Mouse (Mus musculus): ENCODE results near the gene Afap1l2. TPM values are rescaled to one million over a fixed set of nuclear protein-coding genes. Genes with fewer than 3 reads are reported as not detected.
A peak's percentile ranks its signal among the peaks of the same experiment; 100 is the strongest.

Gene Afap1l2
- polyA plus RNA-seq, 1 experiment from 2014 or later = 1.1 TPM

DNA sequence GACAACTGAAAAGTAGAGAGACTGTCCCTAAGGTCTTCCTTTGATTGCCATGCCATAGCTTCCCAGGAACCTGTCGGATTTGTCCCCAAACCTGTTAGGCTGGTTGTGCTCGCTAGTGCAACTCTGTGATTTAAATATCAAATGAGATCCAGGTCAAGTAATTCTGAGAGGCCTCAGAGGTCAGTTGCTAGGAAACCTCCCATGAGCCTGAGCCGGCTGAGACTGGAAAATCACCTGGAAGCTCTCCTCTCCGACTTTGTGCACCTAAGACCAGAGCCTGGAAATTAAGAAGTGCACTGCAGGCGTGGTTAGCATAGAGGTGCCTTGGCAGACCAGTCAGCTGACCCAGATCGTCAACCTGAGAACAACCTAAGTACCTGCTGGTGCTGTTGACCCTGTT lies 92.9 kb downstream of the Afap1l2 start:
- H3K4me3 ChIP-seq = no peak overlapping the region
- H3K9me3 ChIP-seq (replicated peaks) = no peaks in the 10 kb centered on the region
- H3K36me3 ChIP-seq = no peaks in the 10 kb centered on the region
- no peak for DNase-seq (ENCODE audit: low spot score)
- peaks cover 24% of the 10 kb centered on the region for H3K27me3 ChIP-seq (ENCODE audit: low read depth, poor library complexity, severe bottlenecking)
- H3K27ac ChIP-seq = no peak overlapping the region
- 62% methylated on average over 6 of the region's 6 CpGs for WGBS
- H3K4me1 ChIP-seq = peaks cover 40% of the 10 kb centered on the region

DNA sequence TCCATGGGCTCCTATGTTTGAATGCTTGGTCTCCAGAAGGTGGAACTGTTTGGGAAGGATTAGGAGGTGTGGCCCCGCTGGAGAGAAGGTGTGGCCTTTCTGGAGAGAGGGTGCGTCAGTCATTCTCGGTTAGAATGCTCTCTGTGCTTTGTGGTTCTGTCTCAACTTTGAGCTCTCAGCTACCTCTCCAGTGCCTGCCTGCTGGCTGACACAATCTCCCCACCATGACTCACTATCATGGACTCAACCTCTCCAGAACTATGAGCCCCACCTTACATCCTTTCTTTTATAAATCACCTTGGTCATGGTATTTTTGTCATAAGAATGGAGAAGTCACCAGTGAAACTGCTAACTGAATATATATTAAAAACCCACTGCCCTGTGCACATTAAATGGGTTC lies 93.4 kb downstream of the Afap1l2 start:
- Histone ChIP-seq H3K36me3 (no peaks in the 10 kb centered on the region), H3K9me3 (replicated peaks) (no peaks in the 10 kb centered on the region), H3K4me1 (peaks cover 40% of the 10 kb centered on the region), H3K27me3 (ENCODE audit: low read depth, poor library complexity, severe bottlenecking) (peaks cover 26% of the 10 kb centered on the region), H3K27ac (no peak overlapping the region), H3K4me3 (no peak overlapping the region)
- WGBS = 91% methylated on average over 3 of the region's 3 CpGs
- DNase-seq (ENCODE audit: low spot score) = no peak

DNA sequence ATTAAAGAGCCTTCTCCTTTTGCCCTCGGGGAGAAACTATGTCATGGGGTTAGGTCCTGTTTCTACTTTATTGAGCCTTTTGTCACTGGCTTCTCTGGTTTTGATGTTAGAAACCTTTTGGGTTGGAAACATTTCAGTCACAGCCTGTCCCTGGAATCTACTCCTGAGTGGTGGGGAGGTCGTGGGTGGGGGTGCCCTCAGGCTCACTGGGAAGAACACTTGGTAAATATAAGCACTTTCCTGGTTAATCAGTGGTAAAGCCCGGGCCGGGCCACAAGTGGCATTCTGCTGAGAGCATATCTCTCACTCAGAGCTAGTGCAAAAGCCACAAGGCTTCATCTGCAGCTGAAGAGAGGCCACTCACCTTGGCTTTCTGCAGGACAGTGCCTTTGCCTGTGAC lies 94.3 kb downstream of the Afap1l2 start:
- no peaks in the 10 kb centered on the region for H3K9me3 ChIP-seq (replicated peaks)
- no peaks in the 10 kb centered on the region for H3K36me3 ChIP-seq
- H3K27ac ChIP-seq = peak overlapping the region; percentile 12; the same call in 1 of the 2 replicates
- H3K27me3 ChIP-seq (ENCODE audit: low read depth, poor library complexity, severe bottlenecking) = peaks cover 29% of the 10 kb centered on the region
- DNase-seq (ENCODE audit: low spot score) = no peak
- 85% methylated on average over 4 of the region's 4 CpGs for WGBS
- H3K4me3 ChIP-seq = no peak overlapping the region
- peaks cover 40% of the 10 kb centered on the region for H3K4me1 ChIP-seq

DNA sequence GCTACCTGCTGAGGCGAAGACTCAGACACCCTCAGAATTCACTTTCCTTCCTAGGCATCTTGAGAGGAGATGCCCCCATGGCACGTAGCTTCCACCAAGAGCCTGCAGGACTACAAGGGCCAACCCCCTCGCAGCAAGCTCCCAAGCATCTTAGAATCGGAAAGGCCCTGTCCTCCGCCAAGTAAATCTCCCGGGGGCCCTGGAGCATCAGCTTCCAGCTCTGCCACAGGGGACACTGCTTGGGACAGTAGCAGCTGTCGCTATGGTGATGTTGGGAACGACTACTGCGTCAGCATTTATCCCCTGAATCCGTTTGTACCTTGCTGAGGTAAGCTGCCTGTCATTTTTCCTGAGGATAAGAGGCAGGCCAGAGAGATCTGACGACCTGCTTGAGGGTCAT lies 97.5 kb downstream of the Afap1l2 start:
- 65% methylated on average over 11 of the region's 11 CpGs for WGBS
- Histone ChIP-seq H3K36me3 (no peaks in the 10 kb centered on the region), H3K27me3 (ENCODE audit: low read depth, poor library complexity, severe bottlenecking) (peaks cover 41% of the 10 kb centered on the region; the same call in 1 of the 2 replicates), H3K27ac (no peak overlapping the region), H3K4me1 (peaks cover 46% of the 10 kb centered on the region), H3K9me3 (replicated peaks) (no peaks in the 10 kb centered on the region), H3K4me3 (no peak overlapping the region)
- DNase-seq (ENCODE audit: low spot score) = no peak

DNA sequence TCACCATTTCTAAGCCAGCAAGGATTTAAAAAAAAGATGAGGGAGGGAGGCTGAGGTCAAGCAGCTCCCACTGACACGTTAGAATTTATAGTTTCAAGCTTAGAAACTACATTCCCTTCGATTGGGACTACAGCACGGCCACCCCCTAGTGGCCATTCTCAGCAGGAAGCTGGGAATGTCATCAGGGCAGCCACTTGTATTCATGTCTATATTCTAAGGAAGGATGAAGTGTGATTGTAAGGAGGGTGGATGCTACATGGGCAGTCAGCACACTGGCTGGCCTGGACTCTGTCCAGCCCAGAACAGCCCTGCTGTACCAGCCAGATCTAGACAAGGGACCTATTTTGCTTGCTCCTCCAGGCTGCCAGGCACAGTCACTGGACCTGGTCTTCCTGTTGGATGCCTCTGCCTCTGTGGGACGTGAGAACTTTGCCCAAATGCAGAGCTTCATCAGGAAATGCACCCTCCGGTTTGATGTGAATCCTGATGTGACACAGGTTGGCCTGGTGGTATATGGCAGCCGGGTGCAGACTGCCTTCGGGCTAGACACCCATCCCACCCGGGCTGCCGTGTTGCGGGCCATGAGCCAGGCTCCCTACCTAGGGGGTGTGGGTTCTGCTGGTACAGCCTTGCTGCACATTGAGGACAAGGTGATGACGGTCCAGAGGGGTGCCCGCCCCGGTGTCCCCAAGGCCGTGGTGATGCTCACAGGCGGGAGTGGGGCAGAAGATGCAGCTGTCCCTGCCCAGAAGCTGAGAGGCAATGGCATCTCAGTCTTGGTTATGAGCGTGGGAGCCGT lies 99.4 kb downstream of the Afap1l2 start:
- DNase-seq (ENCODE audit: low spot score) = peak; percentile 70
- Histone ChIP-seq H3K36me3 (no peaks in the 10 kb centered on the region), H3K4me3 (no peak overlapping the region), H3K9me3 (replicated peaks) (no peaks in the 10 kb centered on the region), H3K27ac (no peak overlapping the region), H3K4me1 (peaks cover 43% of the 10 kb centered on the region), H3K27me3 (ENCODE audit: low read depth, poor library complexity, severe bottlenecking) (peaks cover 44% of the 10 kb centered on the region; the same call in 1 of the 2 replicates)
- WGBS = 77% methylated on average over 17 of the region's 17 CpGs

DNA sequence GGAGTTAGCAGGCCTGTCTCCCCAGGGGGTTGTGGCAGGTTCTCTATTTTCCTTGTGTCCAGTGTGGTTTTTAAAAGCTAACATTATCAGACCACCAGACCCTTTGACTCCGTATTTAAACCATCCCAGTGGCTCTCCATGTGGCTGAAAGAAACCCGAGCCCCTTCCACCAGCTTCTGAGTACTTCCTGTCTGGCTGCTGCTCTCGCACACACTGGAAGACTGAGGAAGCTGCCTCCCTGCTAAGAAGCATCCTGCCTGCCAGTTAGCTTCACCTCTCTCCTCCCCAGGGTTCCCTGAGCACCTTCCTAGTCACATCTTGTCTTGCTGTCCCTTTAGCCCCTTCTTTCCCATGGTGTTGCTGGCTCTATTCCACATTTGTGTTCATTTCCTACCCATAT lies 100.2 kb downstream of the Afap1l2 start:
- 24% methylated on average over 3 of the region's 3 CpGs for WGBS
- Histone ChIP-seq H3K36me3 (no peaks in the 10 kb centered on the region), H3K27ac (peak overlapping the region; percentile 4; the same call in 1 of the 2 replicates), H3K9me3 (replicated peaks) (no peaks in the 10 kb centered on the region), H3K4me1 (peaks cover 37% of the 10 kb centered on the region), H3K4me3 (no peak overlapping the region), H3K27me3 (ENCODE audit: low read depth, poor library complexity, severe bottlenecking) (peaks cover 44% of the 10 kb centered on the region; the same call in 1 of the 2 replicates)
- no peak for DNase-seq (ENCODE audit: low spot score)

DNA sequence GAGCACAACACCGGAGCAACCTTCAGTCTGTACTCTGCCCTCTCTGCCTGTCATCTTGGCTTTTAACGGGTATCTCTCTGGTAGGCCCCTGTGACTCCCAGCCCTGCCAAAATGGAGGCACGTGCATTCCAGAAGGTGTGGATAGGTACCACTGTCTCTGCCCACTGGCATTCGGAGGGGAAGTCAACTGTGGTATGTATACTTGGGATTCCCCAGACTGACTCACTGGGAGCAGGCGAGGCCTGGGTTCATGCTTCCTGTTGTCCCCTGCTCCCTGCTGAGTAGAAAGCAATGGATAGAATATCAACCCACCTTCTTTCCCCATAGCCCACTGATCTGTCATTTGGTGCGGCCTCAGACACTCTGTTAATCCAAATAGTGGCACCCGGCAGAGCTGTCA lies 102.6 kb downstream of the Afap1l2 start:
- Histone ChIP-seq H3K27ac (peak overlapping the region; percentile 31; the same call in 1 of the 2 replicates), H3K36me3 (no peaks in the 10 kb centered on the region), H3K4me1 (peaks cover 17% of the 10 kb centered on the region), H3K27me3 (ENCODE audit: low read depth, poor library complexity, severe bottlenecking) (peaks cover 46% of the 10 kb centered on the region; the same call in 1 of the 2 replicates), H3K9me3 (replicated peaks) (no peaks in the 10 kb centered on the region), H3K4me3 (no peak overlapping the region)
- DNase-seq (ENCODE audit: low spot score) = no peak
- WGBS = 88% methylated on average over 7 of the region's 7 CpGs

DNA sequence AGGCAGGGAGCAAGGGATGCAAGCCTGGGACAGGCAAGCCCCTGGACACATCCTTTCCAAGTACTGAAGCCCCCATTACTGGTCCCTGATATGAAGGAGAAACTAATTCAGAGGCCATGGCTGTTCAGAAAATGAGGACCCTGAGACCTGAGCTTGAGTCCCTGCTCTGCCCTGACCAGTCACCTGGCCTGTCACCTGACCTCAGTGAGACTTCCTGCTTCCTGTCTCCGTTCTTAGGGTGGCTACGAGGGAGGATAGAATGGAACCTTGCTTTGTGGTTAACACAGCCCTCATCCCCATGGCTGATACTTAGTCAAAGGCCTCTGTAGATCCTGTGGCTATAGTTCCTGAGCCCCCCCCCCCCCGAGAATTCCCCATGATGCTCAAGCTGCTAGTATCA lies 103.9 kb downstream of the Afap1l2 start:
- H3K36me3 ChIP-seq = no peaks in the 10 kb centered on the region
- peaks cover 34% of the 10 kb centered on the region; the same call in 1 of the 2 replicates for H3K27me3 ChIP-seq (ENCODE audit: low read depth, poor library complexity, severe bottlenecking)
- no peak for DNase-seq (ENCODE audit: low spot score)
- no peaks in the 10 kb centered on the region for H3K9me3 ChIP-seq (replicated peaks)
- WGBS = 73% methylated on average over 3 of the region's 3 CpGs
- peaks cover 17% of the 10 kb centered on the region for H3K4me1 ChIP-seq
- no peak overlapping the region for H3K4me3 ChIP-seq
- no peak overlapping the region for H3K27ac ChIP-seq

DNA sequence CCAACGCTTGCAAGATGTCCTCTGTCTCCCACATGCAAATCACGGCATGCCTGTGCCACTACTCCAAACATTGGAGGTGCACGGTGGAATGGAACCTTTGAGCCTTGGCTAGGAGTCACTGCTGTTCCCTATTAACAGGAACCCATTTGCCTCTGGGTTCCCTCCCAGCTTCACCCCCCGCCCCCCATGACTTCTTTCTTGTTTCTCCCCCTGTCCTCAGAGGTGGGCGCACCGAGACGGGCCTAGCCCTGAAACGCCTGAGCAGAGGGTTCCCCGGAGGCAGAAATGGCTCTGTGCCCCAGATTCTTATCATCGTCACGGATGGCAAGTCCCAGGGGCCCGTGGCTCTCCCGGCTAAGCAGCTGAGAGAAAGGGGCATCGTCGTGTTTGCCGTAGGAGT lies 110.4 kb downstream of the Afap1l2 start:
- H3K4me3 ChIP-seq = no peak overlapping the region
- no peaks in the 10 kb centered on the region for H3K36me3 ChIP-seq
- H3K27ac ChIP-seq = no peak overlapping the region
- WGBS = 86% methylated on average over 16 of the region's 16 CpGs
- no peak for DNase-seq (ENCODE audit: low spot score)
- H3K4me1 ChIP-seq = 0 out of 2 replicates have a peak, but pooled peaks cover 4% of the 10 kb centered on the region
- no peaks in the 10 kb centered on the region for H3K9me3 ChIP-seq (replicated peaks)
- peaks cover 17% of the 10 kb centered on the region; the same call in 1 of the 2 replicates for H3K27me3 ChIP-seq (ENCODE audit: low read depth, poor library complexity, severe bottlenecking)

DNA sequence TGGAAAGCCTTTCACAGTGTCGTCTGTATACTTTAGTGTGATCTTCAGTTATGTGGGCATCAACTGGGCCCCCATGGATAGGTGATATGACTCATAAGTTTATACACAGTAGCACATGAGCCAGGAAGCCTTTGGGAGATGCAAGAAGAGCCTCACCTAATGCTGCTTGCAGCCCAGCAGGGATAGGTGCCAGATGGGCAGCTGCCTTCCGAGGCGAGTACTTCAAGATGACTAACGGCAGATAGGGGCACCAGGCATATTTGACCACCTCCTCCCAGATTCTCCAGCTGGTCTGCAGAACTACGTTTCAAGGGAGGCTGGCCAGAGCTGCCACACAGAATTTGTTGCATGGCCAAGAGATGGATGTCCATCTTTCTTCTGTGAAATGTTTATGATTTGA lies 114.7 kb downstream of the Afap1l2 start:
- H3K27me3 ChIP-seq (ENCODE audit: low read depth, poor library complexity, severe bottlenecking) = peaks cover 14% of the 10 kb centered on the region; the same call in 1 of the 2 replicates
- H3K27ac ChIP-seq = no peak overlapping the region
- no peak overlapping the region for H3K4me3 ChIP-seq
- no peak for DNase-seq (ENCODE audit: low spot score)
- 80% methylated on average over 5 of the region's 5 CpGs for WGBS
- H3K4me1 ChIP-seq = peaks cover 36% of the 10 kb centered on the region
- H3K36me3 ChIP-seq = no peaks in the 10 kb centered on the region
- no peaks in the 10 kb centered on the region for H3K9me3 ChIP-seq (replicated peaks)

DNA sequence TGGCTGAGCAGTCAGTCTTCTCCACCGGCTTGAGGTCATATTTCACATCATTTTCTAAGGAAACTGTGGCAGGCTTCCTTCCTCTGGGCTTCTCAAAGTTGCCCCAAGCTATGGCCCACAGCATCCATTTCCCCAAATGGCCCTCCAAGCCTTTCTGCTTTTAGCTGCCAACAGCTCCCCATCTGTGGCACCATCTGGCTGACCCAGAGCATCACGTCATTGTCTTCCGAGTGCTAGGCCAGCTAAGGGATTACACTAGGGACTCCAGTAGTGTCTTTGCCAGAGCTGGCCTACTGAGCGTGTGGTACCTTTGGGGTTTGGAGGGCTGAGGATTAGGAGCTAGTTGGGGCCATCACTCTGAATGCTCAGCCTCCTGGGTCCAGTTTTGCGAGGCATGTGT lies 115.4 kb downstream of the Afap1l2 start:
- Histone ChIP-seq H3K4me3 (no peak overlapping the region), H3K9me3 (replicated peaks) (no peaks in the 10 kb centered on the region), H3K27me3 (ENCODE audit: low read depth, poor library complexity, severe bottlenecking) (peaks cover 14% of the 10 kb centered on the region; the same call in 1 of the 2 replicates), H3K27ac (no peak overlapping the region), H3K36me3 (no peaks in the 10 kb centered on the region), H3K4me1 (peaks cover 33% of the 10 kb centered on the region)
- no peak for DNase-seq (ENCODE audit: low spot score)
- 82% methylated on average over 5 of the region's 5 CpGs for WGBS

DNA sequence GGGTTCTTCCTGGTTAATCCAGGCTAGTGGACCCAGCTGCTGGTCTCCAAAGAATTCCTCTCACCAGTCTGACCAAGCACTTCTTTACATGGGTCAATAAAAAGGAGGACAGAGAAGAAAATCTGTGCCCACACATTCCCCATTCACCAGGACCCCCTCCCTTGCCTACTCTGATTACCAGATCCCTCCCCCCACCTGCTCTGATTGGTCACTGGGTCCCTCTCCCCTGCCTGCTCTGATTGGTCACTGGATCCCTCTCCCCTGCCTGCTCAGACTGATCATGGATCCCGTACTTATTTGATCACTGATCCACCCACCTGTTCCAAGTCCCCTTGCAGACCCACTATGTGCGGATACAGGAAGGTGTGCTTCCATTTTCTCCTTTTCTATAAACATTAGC lies 116.6 kb downstream of the Afap1l2 start:
- Histone ChIP-seq H3K9me3 (replicated peaks) (no peaks in the 10 kb centered on the region), H3K4me3 (no peak overlapping the region), H3K36me3 (no peaks in the 10 kb centered on the region), H3K27me3 (ENCODE audit: low read depth, poor library complexity, severe bottlenecking) (peaks cover 14% of the 10 kb centered on the region; the same call in 1 of the 2 replicates), H3K27ac (0 out of 2 replicates have a peak overlapping the region, but pooled peaks have one; percentile 57), H3K4me1 (peaks cover 44% of the 10 kb centered on the region)
- DNase-seq (ENCODE audit: low spot score) = no peak
- WGBS = 47% methylated on average over 2 of the region's 2 CpGs

DNA sequence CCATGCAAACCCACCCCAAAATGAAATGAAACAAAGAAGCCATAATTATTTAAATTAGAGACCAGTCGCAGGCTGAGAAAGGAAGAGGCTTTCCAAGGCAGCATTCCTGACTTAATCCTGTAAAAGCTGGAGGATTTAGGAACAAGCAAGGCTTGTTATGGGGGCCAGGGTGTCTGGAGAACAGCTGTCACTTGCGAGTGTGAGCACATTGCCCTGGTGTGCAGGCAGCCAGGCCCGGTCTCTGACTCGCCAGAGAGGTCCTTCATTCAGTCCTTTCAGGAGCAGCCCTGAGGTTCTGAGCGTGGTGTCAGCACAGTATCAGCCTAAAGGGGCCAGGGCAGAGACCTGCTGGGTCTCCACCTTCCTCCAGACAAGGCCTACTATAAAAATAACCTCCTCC lies 119.4 kb downstream of the Afap1l2 start:
- no peak for DNase-seq (ENCODE audit: low spot score)
- no peak overlapping the region for H3K4me3 ChIP-seq
- no peaks in the 10 kb centered on the region for H3K9me3 ChIP-seq (replicated peaks)
- no peaks in the 10 kb centered on the region for H3K36me3 ChIP-seq
- 57% methylated on average over 5 of the region's 5 CpGs for WGBS
- H3K4me1 ChIP-seq = peaks cover 56% of the 10 kb centered on the region
- H3K27ac ChIP-seq = peak overlapping the region; percentile 54
- peaks cover 14% of the 10 kb centered on the region; the same call in 1 of the 2 replicates for H3K27me3 ChIP-seq (ENCODE audit: low read depth, poor library complexity, severe bottlenecking)
